Mouse (Mus musculus): ENCODE measurements around the gene Trmt112.
"Not testable (repeated sequence)": the region's sequence is repeated elsewhere in the genome, so short reads cannot be mapped to it uniquely, and the experiment has no call there.

The Trmt112 gene

GRCm38 (mm10) chr19:6909507-6910289, at the start of gene Trmt112, which contains the start of gene Prdx5:
Trmt112 (plus strand) TSS chr19:6909698.
Prdx5 (minus strand) TSS chr19:6910106.
- DNase-seq (ENCODE audit: low read depth): peak; percentile 87

DNA sequence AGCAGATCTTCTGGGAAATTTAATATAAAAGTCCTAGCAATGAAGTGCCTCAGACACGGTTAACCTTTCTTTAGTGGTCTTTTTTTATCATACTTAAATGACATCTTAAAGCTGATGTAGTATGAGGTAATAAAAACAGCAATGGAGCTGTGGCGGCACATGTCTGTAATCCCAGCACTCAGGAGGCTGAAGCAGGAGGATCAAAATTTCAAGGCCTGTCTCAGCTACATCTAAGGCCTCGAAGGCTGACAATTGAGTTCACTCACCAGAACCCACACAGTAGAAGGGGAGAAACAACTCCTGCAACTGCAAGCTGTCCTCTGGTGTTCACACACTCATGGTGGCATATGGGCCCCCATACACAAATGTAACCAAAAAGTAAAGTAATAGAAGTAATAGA, 49.5 kb upstream of the Trmt112 start:
- DNase-seq (ENCODE audit: low read depth): no peak

DNA sequence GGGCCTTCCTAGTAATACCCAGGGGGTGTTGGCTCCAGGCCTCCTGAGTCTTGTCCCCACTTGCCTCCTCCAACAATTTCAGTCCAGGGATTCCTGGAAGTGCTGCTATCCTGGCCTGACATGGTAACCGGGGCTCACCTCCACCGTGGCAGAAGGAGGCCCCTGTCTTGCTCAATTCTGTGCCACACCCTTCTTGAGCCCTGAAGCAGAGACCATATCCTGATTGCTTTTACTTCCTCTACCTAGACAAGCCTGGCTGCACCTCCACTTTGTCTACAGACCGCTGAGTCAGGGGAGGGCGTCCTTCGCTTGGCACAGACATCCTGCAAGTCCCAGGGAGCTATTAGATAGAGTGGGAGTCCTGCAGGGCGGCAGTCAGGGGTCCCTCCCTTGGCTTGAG, 48.8 kb upstream of the Trmt112 start:
- DNase-seq (ENCODE audit: low read depth): no peak

- no peak for DNase-seq (ENCODE audit: low read depth)
These were observed 48.0 kb upstream of the Trmt112 start for GRCm38 (mm10) chr19:6861451-6861850.

- DNase-seq (ENCODE audit: low read depth): peak; percentile 54
These were observed 40.1 kb upstream of the Trmt112 start for GRCm38 (mm10) chr19:6869355-6869754.

GRCm38 (mm10) chr19:6871574-6872271, 37.8 kb upstream of the Trmt112 start:
- peak; percentile 45 for DNase-seq (ENCODE audit: low read depth)

DNA sequence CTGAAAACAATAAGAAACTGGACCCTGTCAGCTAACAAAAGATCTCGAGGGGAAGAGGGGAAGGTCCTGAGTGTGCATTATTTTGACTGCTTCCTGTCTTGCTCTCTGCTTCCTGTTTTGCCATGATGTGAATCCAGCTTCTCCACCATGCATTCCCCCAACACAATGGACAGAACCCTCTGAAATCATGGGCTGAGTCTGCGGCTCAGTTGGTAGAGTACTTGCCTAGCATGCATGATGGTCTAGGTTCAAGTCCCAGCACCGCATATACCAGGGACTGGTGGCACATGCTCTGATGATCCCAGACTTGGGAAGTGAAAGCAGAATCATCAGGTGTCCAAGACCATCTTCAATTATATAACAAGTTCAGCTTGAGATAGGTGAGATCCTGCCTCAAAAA, 36.8 kb upstream of the Trmt112 start:
- DNase-seq (ENCODE audit: low read depth): no peak

DNA sequence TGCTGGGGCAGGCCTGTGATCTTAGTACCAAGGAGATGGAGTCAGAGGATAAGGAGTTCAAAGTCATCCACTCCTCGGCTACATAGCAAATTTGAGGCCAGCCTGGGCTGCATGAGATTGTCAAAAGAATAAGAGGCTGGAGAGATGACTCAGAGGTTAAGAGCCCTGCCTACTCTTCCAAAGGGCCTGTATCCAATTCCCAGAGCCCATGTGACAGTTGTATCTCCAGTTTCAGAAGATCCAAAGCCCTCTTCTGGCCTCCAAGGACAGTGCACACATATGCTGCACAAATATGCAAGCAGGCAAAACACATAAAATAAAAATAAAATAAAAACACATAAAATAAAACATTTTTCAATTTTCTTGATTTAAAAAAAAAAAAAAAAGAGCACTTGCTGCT, 35.2 kb upstream of the Trmt112 start:
- DNase-seq (ENCODE audit: low read depth): no peak

DNA sequence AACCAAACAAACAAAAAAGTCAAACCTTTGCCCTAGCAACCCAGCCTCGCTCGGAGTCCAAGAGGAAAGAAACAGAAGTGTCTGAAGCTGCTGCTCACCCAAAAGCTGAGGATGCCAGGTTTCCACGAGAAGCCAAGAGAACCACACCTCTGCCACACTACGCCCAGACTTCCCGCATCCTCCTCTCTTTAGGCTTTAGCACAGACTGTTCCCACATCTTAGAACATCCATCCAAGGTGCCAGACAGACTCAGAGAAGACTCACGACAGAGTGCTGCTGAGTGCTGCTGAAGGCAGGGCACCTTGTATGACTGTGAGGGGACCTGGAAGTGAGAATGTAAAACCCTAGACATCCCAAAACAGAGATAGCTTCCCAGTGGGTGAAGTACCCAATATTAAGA, 33.7 kb upstream of the Trmt112 start:
- DNase-seq (ENCODE audit: low read depth): no peak

GRCm38 (mm10) chr19:6876799-6877198, 32.7 kb upstream of the Trmt112 start:
- DNase-seq (ENCODE audit: low read depth): no peak

DNA sequence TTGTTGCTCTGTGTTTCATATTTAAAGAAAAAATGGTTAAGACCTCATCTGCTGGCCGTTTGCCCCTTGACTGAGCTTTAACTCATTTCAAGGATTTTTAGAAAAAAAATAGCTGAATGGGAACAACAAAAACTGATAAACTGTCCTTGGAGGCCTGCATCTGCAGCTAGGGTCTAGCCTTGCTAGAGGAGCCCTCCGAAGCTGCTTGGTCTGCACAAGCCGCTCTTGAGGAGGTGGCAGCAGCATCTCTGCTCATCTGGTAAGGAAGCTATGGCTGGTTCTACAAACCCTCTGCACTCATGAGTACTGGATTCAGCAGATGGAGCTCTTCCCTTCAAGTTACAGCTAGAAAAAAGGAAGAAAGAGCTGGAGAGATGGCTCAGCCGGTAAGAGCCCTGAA, 31.5 kb upstream of the Trmt112 start:
- DNase-seq (ENCODE audit: low read depth): no peak

DNA sequence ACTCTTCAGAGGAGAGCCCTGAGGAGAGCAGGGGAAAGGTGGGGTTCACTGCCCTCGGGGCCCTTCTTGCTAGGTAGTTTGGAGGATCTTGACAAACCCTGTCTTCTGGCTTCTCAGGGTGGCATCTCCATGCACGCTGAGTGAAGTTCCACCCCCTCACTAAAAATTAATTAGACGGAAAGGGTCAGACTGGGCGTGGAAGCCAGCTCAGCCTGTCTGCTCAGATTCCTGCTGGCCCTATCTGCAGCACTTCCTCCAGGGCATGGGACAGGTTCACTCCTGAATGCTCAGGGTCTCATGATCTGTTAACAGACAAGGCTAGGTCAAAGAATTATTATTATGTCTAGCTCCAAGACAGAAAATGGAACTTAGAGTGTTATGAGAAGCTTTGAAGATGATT, 17.0 kb upstream of the Trmt112 start:
- DNase-seq (ENCODE audit: low read depth): no peak

GRCm38 (mm10) chr19:6893731-6894451, 15.6 kb upstream of the Trmt112 start:
- no peak for DNase-seq (ENCODE audit: low read depth)

DNA sequence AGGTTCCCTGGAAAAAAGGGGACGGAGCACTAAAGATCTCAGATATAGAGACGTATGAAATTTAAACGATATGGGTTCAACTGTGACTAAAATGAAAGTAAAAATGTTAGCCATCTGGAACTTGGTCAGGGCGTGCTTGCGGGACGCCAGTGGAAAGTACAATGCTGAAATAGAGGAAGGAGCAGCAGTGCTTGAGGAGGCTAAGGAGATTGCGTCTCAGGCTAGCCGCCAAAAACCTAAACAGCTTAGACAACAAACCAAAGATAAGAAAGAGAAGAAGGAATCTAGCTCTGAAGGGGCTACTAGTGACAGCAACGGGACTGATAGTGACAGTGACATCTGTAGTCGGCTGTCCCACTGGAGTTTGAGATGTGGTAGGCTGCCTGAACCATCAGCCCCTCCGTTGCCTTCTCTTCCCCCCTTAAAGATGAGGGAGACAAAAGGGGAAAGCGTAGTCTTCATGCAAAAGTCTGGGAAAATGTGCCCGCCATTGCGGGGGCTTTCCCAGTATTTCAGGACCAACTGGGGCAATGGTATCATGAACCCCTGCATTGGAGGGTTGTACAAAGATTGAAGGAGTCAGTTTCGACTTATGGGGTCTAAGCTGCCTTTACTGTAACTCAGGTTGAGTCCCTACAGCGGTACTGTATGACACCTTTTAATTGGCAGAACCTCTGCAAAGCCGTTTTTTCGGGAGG, 13.7 kb upstream of the Trmt112 start:
- not testable (repeated sequence) for DNase-seq (ENCODE audit: low read depth)

GRCm38 (mm10) chr19:6899641-6900040, 9.9 kb upstream of the Trmt112 start:
- DNase-seq (ENCODE audit: low read depth): no peak

DNA sequence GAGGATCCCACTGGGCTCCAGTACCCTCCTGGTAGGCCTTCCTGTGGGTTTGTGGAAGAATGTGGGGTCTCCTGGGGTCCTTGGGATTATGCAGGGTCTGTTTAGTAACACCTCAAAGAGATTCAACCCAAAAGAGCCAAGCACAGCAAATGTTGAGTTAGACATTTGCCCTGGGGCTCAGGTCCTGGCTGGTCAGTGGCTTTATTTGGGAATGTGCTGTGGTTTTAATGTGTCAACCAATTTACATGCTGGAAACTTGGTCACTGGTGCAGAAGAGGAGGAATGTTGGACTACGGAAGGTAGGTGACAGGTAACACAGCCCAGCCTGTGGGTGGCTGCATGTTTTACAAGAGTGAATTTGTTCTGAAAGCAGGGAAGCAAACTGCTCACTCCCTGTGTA, 6.5 kb upstream of the Trmt112 start:
- DNase-seq (ENCODE audit: low read depth): no peak

DNA sequence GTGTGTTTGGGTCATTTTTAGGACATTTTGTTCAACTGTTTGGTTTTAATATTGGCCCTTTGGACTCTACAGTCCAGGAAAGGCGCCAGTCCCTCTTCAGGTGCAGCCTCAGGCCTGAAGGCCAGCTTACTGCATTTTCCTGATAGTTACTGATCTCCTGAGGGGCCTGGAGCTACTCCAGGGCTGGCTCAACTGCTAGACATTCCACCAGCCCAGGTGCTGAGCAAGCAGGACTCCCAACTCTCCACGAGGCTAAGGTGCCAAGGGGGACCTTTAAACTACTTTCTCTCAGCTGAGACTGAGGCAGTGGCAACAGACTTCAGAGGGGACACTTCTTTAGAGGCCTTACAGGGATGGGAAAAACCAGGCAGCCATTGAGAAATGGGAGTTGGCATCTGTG, 4.7 kb upstream of the Trmt112 start:
- no peak for DNase-seq (ENCODE audit: low read depth)

GRCm38 (mm10) chr19:6905498-6906159, 3.9 kb upstream of the Trmt112 start:
- DNase-seq (ENCODE audit: low read depth): no peak

- DNase-seq (ENCODE audit: low read depth): no peak
These were observed 3.3 kb upstream of the Trmt112 start for GRCm38 (mm10) chr19:6906199-6906598.

DNA sequence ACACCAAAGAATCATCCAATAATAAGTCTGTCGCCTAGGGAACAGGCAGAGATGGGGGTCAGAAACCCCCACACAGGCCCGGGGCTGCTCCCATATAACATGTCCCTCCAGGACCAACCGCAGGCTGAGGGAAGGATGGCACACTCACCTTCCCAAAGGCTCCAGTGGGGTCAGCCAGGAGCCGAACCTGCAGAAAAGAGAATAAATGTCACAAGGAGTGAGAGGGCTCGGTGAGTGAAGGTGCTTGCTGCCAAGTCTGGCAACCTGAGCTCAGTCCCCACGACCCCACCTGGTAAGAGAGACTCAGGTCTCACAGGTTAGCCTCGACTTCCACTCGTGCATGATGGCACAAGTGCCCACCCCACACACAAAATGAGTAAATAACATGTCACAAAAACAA, 2.4 kb upstream of the Trmt112 start:
- no peak for DNase-seq (ENCODE audit: low read depth)

GRCm38 (mm10) chr19:6907811-6908540, 1.5 kb upstream of the Trmt112 start:
- DNase-seq (ENCODE audit: low read depth): no peak
